In genomic region chr2:71121406-71121805, GRCm38 (mm10) we compare ENCODE assay signal across 22 mouse cellular contexts. TPM values are rescaled to one million over a fixed set of nuclear protein-coding genes. Genes with fewer than 3 reads are reported as not detected.
DNase-seq lines count a peak whose midpoint lies in the region; ATAC-seq and TF ChIP-seq lines count a peak whose summit lies in the region.
"Had no signal": no experiment of that assay in that cellular context is flagged by ENCODE, and none has a peak within 500 bp of the region (broad histone marks: within the 10 kb centered on the region; RNA-seq: fewer than 3 reads in every experiment).

No protein-coding gene starts in this region.

- no peak overlapping the region for H3K4me3 ChIP-seq in forebrain, embryonic 15.5 days
- H3K4me3 ChIP-seq in forebrain, embryonic 12.5 days (replicated peaks), result no peak overlapping the region
- H3K4me3 ChIP-seq in layer of hippocampus, adult 2 months, result no peak overlapping the region
- no peak overlapping the region for H3K4me3 ChIP-seq in limb, embryonic 15.5 days
- H3K4me3 ChIP-seq: embryonic facial prominence, embryonic 13.5 days; heart, adult 2 months; heart, embryonic 15.5 days; lung, embryonic 15.5 days had no signal

- no peak for ATAC-seq in forebrain, embryonic 15.5 days (replicated peaks)
- ATAC-seq in forebrain, embryonic 12.5 days (ENCODE audit: low FRiP score), result no peak
- ATAC-seq in limb, embryonic 15.5 days (ENCODE audit: insufficient number of reproducible peaks, low FRiP score, low TSS enrichment, low read depth), result no peak

- 0 out of 2 replicates have a peak, but pooled peaks cover 11% of the 10 kb centered on the region for H3K27me3 ChIP-seq in forebrain, embryonic 15.5 days
- peaks cover 35% of the 10 kb centered on the region for H3K27me3 ChIP-seq in forebrain, embryonic 12.5 days
- H3K27me3 ChIP-seq in limb, embryonic 15.5 days, result no peaks in the 10 kb centered on the region
- H3K27me3 ChIP-seq: embryonic facial prominence, embryonic 13.5 days; lung, embryonic 15.5 days had no signal

- H3K27ac ChIP-seq in forebrain, embryonic 15.5 days (replicated peaks), result peak overlapping the region; percentile 11; the same call in 1 of the 2 replicates
- H3K27ac ChIP-seq in forebrain, embryonic 12.5 days, result no peak overlapping the region
- peak overlapping the region; percentile 51; the same call in 1 of the 2 replicates for H3K27ac ChIP-seq in layer of hippocampus, adult 2 months
- H3K27ac ChIP-seq in limb, embryonic 15.5 days, result peak overlapping the region; percentile 33; the same call in 1 of the 2 replicates
- H3K27ac ChIP-seq: embryonic facial prominence, embryonic 13.5 days; heart, adult 2 months; heart, embryonic 15.5 days; liver, embryonic 14.5 days; lung, embryonic 15.5 days had no signal

- H3K4me1 ChIP-seq in forebrain, embryonic 15.5 days, result peaks cover 30% of the 10 kb centered on the region
- peaks cover 19% of the 10 kb centered on the region for H3K4me1 ChIP-seq in forebrain, embryonic 12.5 days
- H3K4me1 ChIP-seq in limb, embryonic 15.5 days, result peaks cover 35% of the 10 kb centered on the region

- WGBS in forebrain, embryonic 15.5 days, result 5% methylated on average over 5 of the region's 5 CpGs
- 12% methylated on average over 5 of the region's 5 CpGs for WGBS in forebrain, embryonic 12.5 days
- WGBS in limb, embryonic 15.5 days, result 33% methylated on average over 5 of the region's 5 CpGs

- no peak overlapping the region for H3K9ac ChIP-seq in forebrain, embryonic 15.5 days (replicated peaks)
- H3K9ac ChIP-seq in forebrain, embryonic 12.5 days, result no peak overlapping the region
- H3K9ac ChIP-seq in limb, embryonic 15.5 days, result no peak overlapping the region
- H3K9ac ChIP-seq: embryonic facial prominence, embryonic 13.5 days; heart, embryonic 15.5 days; liver, embryonic 14.5 days; lung, embryonic 15.5 days had no signal

- H3K9me3 ChIP-seq in forebrain, embryonic 15.5 days, result no peaks in the 10 kb centered on the region
- no peaks in the 10 kb centered on the region for H3K9me3 ChIP-seq in forebrain, embryonic 12.5 days
- no peaks in the 10 kb centered on the region for H3K9me3 ChIP-seq in limb, embryonic 15.5 days
- H3K9me3 ChIP-seq: embryonic facial prominence, embryonic 13.5 days; heart, embryonic 15.5 days; lung, embryonic 15.5 days had no signal

- no peak for TF ChIP-seq CTCF in layer of hippocampus, adult 2 months (conservative IDR thresholded peaks at IDR 0.05)

- no peaks in the 10 kb centered on the region for H3K36me3 ChIP-seq in forebrain, embryonic 15.5 days
- no peaks in the 10 kb centered on the region for H3K36me3 ChIP-seq in forebrain, embryonic 12.5 days (replicated peaks)
- no peaks in the 10 kb centered on the region for H3K36me3 ChIP-seq in limb, embryonic 15.5 days
- H3K36me3 ChIP-seq: embryonic facial prominence, embryonic 13.5 days; heart, embryonic 15.5 days; lung, embryonic 15.5 days had no signal

- no peak for DNase-seq in layer of hippocampus, adult 2 months (ENCODE audit: low spot score in 2 of 2)
- no peak for DNase-seq in layer of hippocampus, adult 8-10 months (ENCODE audit: low spot score in 2 of 2)
- DNase-seq in right cerebral cortex, postnatal 4 days, result peak; percentile 12
- no peak for DNase-seq in right cerebral cortex, adult 18-20 months
- no peak for DNase-seq in ovary, postnatal 14 days (ENCODE audit: low spot score)
- DNase-seq: adrenal gland, postnatal 14 days; cerebellum, adult 8-10 months; gastrocnemius, postnatal 36 days; heart, adult 2 months; heart, postnatal 36 days; kidney, adult 11 months; lung, postnatal 36 days; retina, postnatal 1 day; thymus, postnatal 25 days had no signal

- H3K4me2 ChIP-seq in forebrain, embryonic 15.5 days (replicated peaks), result no peak overlapping the region
- H3K4me2 ChIP-seq in forebrain, embryonic 12.5 days, result no peak overlapping the region
- no peak overlapping the region for H3K4me2 ChIP-seq in limb, embryonic 15.5 days
- H3K4me2 ChIP-seq: embryonic facial prominence, embryonic 13.5 days; heart, embryonic 15.5 days; lung, embryonic 15.5 days had no signal

RNA-seq across cellular contexts. Expression of gene Cybrd1, which starts 3.7 kb away (rescaled TPM):
- polyA plus RNA-seq in forebrain, embryonic 15.5 days (2015; fragmentation: Nextera tagmentation; extraction: Ambion mirVana), result 1.0 and 1.5 TPM in 2 replicates
- polyA plus RNA-seq in forebrain, embryonic 12.5 days (2016; fragmentation: Nextera tagmentation; extraction: Ambion mirVana), result 0.38 and 0.41 TPM in 2 replicates
- 1 to 10 TPM; 2.7 to 3.2 TPM for total RNA-seq in layer of hippocampus, adult 2 months (2021)
- 1 to 10 TPM; 2.6 to 7.7 (median 4.7) TPM for total RNA-seq in layer of hippocampus, adult 8-10 months (2022)
- polyA plus RNA-seq in limb, embryonic 15.5 days (2015; fragmentation: Nextera tagmentation; extraction: Ambion mirVana), result 8.9 and 9.4 TPM in 2 replicates
- polyA plus RNA-seq: C2C12 had no signal
